8 mouse cellular contexts compared by ENCODE assay signal in the genomic region with DNA sequence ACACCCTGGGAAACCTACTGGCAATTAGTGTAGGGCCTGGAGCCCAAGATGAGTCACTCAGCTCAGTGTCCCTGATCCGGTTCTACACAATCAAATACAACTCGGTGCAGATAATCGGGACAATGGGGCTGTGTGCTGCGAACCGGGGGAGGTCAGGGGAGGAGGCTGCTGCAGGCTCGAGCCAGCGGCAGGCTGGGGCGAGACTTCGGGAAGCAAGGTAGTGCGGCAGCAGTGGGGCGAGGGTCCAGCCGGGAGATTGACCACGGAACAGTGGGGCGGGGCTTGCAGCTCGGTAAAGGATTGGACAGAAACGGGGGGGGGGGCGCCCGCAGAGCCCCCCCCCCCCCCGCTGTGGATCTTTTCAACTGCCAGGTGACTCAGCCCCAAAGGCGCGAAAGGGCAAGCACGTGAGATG. TPM values are rescaled to one million over a fixed set of nuclear protein-coding genes. Genes with fewer than 3 reads are reported as not detected.
DNase-seq lines count a peak whose midpoint lies in the region; ATAC-seq and TF ChIP-seq lines count a peak whose summit lies in the region.

No protein-coding gene starts in this region.

- ATAC-seq in heart, embryonic 12.5 days (ENCODE audit: insufficient number of reproducible peaks, low FRiP score), result peak; percentile 60
- ATAC-seq in stomach, postnatal 0 days (ENCODE audit: low FRiP score, low TSS enrichment), result peak; percentile 63

- no peak for TF ChIP-seq EP300 in stomach, postnatal 0 days (optimal IDR thresholded peaks at IDR 0.05)

- peaks cover 32% of the 10 kb centered on the region for H3K36me3 ChIP-seq in heart, embryonic 12.5 days
- H3K36me3 ChIP-seq in forebrain, embryonic 10.5 days (replicated peaks), result peaks cover 62% of the 10 kb centered on the region
- no peaks in the 10 kb centered on the region for H3K36me3 ChIP-seq in kidney, adult 2 months (ENCODE audit: control insufficient read depth, insufficient read depth, low read length)
- peaks cover 3% of the 10 kb centered on the region; the same call in 1 of the 2 replicates for H3K36me3 ChIP-seq in stomach, postnatal 0 days (ENCODE audit: control insufficient read depth, insufficient read depth, low read length)

- H3K4me3 ChIP-seq in heart, embryonic 12.5 days, result peak overlapping the region; percentile 61
- peak overlapping the region; percentile 58 for H3K4me3 ChIP-seq in forebrain, embryonic 10.5 days
- peak overlapping the region; percentile 44; the same call in 1 of the 2 replicates for H3K4me3 ChIP-seq in kidney, adult 2 months (ENCODE audit: insufficient read depth, low read depth, low read length)
- peak overlapping the region; percentile 53 for H3K4me3 ChIP-seq in stomach, postnatal 0 days (ENCODE audit: low read depth, low read length)

- WGBS in heart, embryonic 12.5 days, result under 1% methylated on average over 12 of the region's 22 CpGs
- 0% methylated on average over 15 of the region's 22 CpGs for WGBS in forebrain, embryonic 10.5 days
- WGBS in kidney, adult 2 months, result 2% methylated on average over 16 of the region's 22 CpGs
- WGBS in stomach, postnatal 0 days, result 1% methylated on average over 15 of the region's 22 CpGs

- H3K27ac ChIP-seq in heart, embryonic 12.5 days (ENCODE audit: poor library complexity, severe bottlenecking), result 0 out of 2 replicates have a peak overlapping the region, but pooled peaks have one; percentile 25
- peak overlapping the region; percentile 86 for H3K27ac ChIP-seq in forebrain, embryonic 10.5 days
- peak overlapping the region; percentile 13; the same call in 1 of the 2 replicates for H3K27ac ChIP-seq in kidney, adult 2 months (ENCODE audit: insufficient read depth, low read depth, low read length)
- peak overlapping the region; percentile 40; the same call in 1 of the 2 replicates for H3K27ac ChIP-seq in stomach, postnatal 0 days (replicated peaks)

- TF ChIP-seq POLR2A in kidney, adult 2 months (IDR thresholded peaks at IDR 0.05; ENCODE audit: low read depth, low read length), result no peak

- H3K27me3 ChIP-seq in heart, embryonic 12.5 days (replicated peaks), result no peaks in the 10 kb centered on the region
- H3K27me3 ChIP-seq in forebrain, embryonic 10.5 days (ENCODE audit: poor library complexity, severe bottlenecking), result peaks cover 26% of the 10 kb centered on the region
- no peaks in the 10 kb centered on the region for H3K27me3 ChIP-seq in kidney, adult 2 months (replicated peaks; ENCODE audit: control insufficient read depth, insufficient read depth, low read length)
- H3K27me3 ChIP-seq in stomach, postnatal 0 days (ENCODE audit: control insufficient read depth, insufficient read depth, low read length), result no peaks in the 10 kb centered on the region

- TF ChIP-seq CTCF in kidney, adult 2 months (conservative IDR thresholded peaks at IDR 0.05; ENCODE audit: insufficient read depth, insufficient read length, low read depth, low read length), result no peak
- TF ChIP-seq CTCF in stomach, postnatal 0 days (IDR thresholded peaks at IDR 0.05; ENCODE audit: low read depth), result no peak

- DNase-seq in heart, adult 8-10 months (ENCODE audit: low spot score), result no peak
- peak; percentile 89 for DNase-seq in NIH3T3 (ENCODE audit: low read depth)
- peak; percentile 84 for DNase-seq in forebrain, embryonic 10.5 days (ENCODE audit: extremely low spot score, low spot score)
- peak; percentile 49 for DNase-seq in kidney, adult 2 months
- DNase-seq in lung, postnatal 36 days, result peak; percentile 10
- DNase-seq in stomach, postnatal 0 days (ENCODE audit: low spot score), result peak; percentile 51
- DNase-seq in spleen, adult 18-20 months, result no peak

- H3K9me3 ChIP-seq in heart, embryonic 12.5 days (replicated peaks), result no peaks in the 10 kb centered on the region
- no peaks in the 10 kb centered on the region for H3K9me3 ChIP-seq in forebrain, embryonic 10.5 days
- no peaks in the 10 kb centered on the region for H3K9me3 ChIP-seq in stomach, postnatal 0 days (ENCODE audit: control insufficient read depth, low read length)

- peaks cover 11% of the 10 kb centered on the region; the same call in 1 of the 2 replicates for H3K4me1 ChIP-seq in heart, embryonic 12.5 days (replicated peaks)
- H3K4me1 ChIP-seq in forebrain, embryonic 10.5 days, result peaks cover 45% of the 10 kb centered on the region
- peaks cover 9% of the 10 kb centered on the region; the same call in 1 of the 2 replicates for H3K4me1 ChIP-seq in kidney, adult 2 months (ENCODE audit: control insufficient read depth, insufficient read depth, low read length)
- H3K4me1 ChIP-seq in stomach, postnatal 0 days (replicated peaks; ENCODE audit: control insufficient read depth, insufficient read depth), result no peaks in the 10 kb centered on the region

- H3K9ac ChIP-seq in heart, embryonic 12.5 days, result peak overlapping the region; percentile 70
- H3K9ac ChIP-seq in stomach, postnatal 0 days (ENCODE audit: low read length), result peak overlapping the region; percentile 70

- peak overlapping the region; percentile 94 for H3K4me2 ChIP-seq in heart, embryonic 12.5 days
- peak overlapping the region; percentile 87 for H3K4me2 ChIP-seq in stomach, postnatal 0 days (replicated peaks; ENCODE audit: low read depth)

RNA-seq across cellular contexts. Expression of a gene that starts 0.3 kb away (rescaled TPM):
- polyA plus RNA-seq in heart, embryonic 12.5 days (2016; fragmentation: Nextera tagmentation; extraction: Ambion mirVana), result 0.32 and 0.36 TPM in 2 replicates
- under 1 TPM in 3 of 4 experiments, not detected in 1; 0.22 to 0.31 (median 0.26) TPM for total RNA-seq in heart, adult 8-10 months (2022)
- polyA plus RNA-seq in forebrain, embryonic 10.5 days (2016; fragmentation: Nextera tagmentation; extraction: Ambion mirVana), result 0.87 and 0.88 TPM in 2 replicates
- polyA plus RNA-seq in kidney, adult 2 months (2012; rRNA removed), result 6.4 and 6.7 TPM in 2 replicates
- polyA plus RNA-seq in stomach, postnatal 0 days (2015; fragmentation: Nextera tagmentation; extraction: Ambion mirVana), result 0.24 and 0.28 TPM in 2 replicates

RNA-seq across cellular contexts. Expression of a gene that starts 10.3 kb away (rescaled TPM):
- polyA plus RNA-seq in heart, embryonic 12.5 days (2016; fragmentation: Nextera tagmentation; extraction: Ambion mirVana), result 4.7 TPM in 2 replicates
- total RNA-seq in heart, adult 8-10 months (2022), result under 1 TPM in 2 of 4 experiments, not detected in 2; 0.29 to 1.00 TPM
- polyA plus RNA-seq in forebrain, embryonic 10.5 days (2016; fragmentation: Nextera tagmentation; extraction: Ambion mirVana), result 41.6 and 45.7 TPM in 2 replicates
- polyA plus RNA-seq in kidney, adult 2 months (2012; rRNA removed), result 3.6 and 3.9 TPM in 2 replicates
- polyA plus RNA-seq in stomach, postnatal 0 days (2015; fragmentation: Nextera tagmentation; extraction: Ambion mirVana), result 4.9 and 5.1 TPM in 2 replicates

RNA-seq across cellular contexts. Expression of a gene that starts 13.5 kb away (rescaled TPM):
- polyA plus RNA-seq in heart, embryonic 12.5 days (2016; fragmentation: Nextera tagmentation; extraction: Ambion mirVana), result 8.5 and 8.6 TPM in 2 replicates
- 1 to 10 TPM; 4.1 to 6.9 (median 4.8) TPM for total RNA-seq in heart, adult 8-10 months (2022)
- 6.5 and 6.7 TPM in 2 replicates for polyA plus RNA-seq in forebrain, embryonic 10.5 days (2016; fragmentation: Nextera tagmentation; extraction: Ambion mirVana)
- 15.8 and 15.9 TPM in 2 replicates for polyA plus RNA-seq in kidney, adult 2 months (2012; rRNA removed)
- polyA plus RNA-seq in stomach, postnatal 0 days (2015; fragmentation: Nextera tagmentation; extraction: Ambion mirVana), result 5.8 and 6.0 TPM in 2 replicates

RNA-seq across cellular contexts. Expression of a gene that starts 31.0 kb away (rescaled TPM):
- polyA plus RNA-seq in heart, embryonic 12.5 days (2016; fragmentation: Nextera tagmentation; extraction: Ambion mirVana), result 16.9 and 18.0 TPM in 2 replicates
- total RNA-seq in heart, adult 8-10 months (2022), result 10 to 100 TPM; 13.7 to 15.6 (median 15.0) TPM
- 33.0 and 34.8 TPM in 2 replicates for polyA plus RNA-seq in forebrain, embryonic 10.5 days (2016; fragmentation: Nextera tagmentation; extraction: Ambion mirVana)
- polyA plus RNA-seq in kidney, adult 2 months (2012; rRNA removed), result 8.5 and 11.3 TPM in 2 replicates
- polyA plus RNA-seq in stomach, postnatal 0 days (2015; fragmentation: Nextera tagmentation; extraction: Ambion mirVana), result 8.4 and 9.0 TPM in 2 replicates

RNA-seq across cellular contexts. Expression of a gene that starts 31.0 kb away (rescaled TPM):
- 34.4 and 36.7 TPM in 2 replicates for polyA plus RNA-seq in heart, embryonic 12.5 days (2016; fragmentation: Nextera tagmentation; extraction: Ambion mirVana)
- total RNA-seq in heart, adult 8-10 months (2022), result 10 to 100 TPM; 12.5 to 13.6 (median 13.4) TPM
- polyA plus RNA-seq in forebrain, embryonic 10.5 days (2016; fragmentation: Nextera tagmentation; extraction: Ambion mirVana), result 59.0 and 63.1 TPM in 2 replicates
- polyA plus RNA-seq in kidney, adult 2 months (2012; rRNA removed), result 59.9 and 81.3 TPM in 2 replicates
- polyA plus RNA-seq in stomach, postnatal 0 days (2015; fragmentation: Nextera tagmentation; extraction: Ambion mirVana), result 19.4 and 21.5 TPM in 2 replicates

Comparison
In these comparisons a context has a peak if more than half of its experiments do, and no peak if none do; other contexts are left out.
1. H3K27ac ChIP-seq: peak in every context shown above with its lines; median percentile 86 in forebrain, embryonic 10.5 days; 40 in stomach, postnatal 0 days; 25 in heart, embryonic 12.5 days; 13 in kidney, adult 2 months.
2. DNase-seq: peak in NIH3T3 (single experiment), forebrain, embryonic 10.5 days (single experiment), kidney, adult 2 months (single experiment), lung, postnatal 36 days (single experiment) and stomach, postnatal 0 days (single experiment); none in heart, adult 8-10 months (single experiment) and spleen, adult 18-20 months (0 of 2).
3. Peak in every context shown above with its lines, with median percentiles within 50 percentile points of each other: H3K4me3 ChIP-seq.